Mouse (Mus musculus): Measurements from ENCODE around the gene Cacna1a.

The Cacna1a gene

DNA sequence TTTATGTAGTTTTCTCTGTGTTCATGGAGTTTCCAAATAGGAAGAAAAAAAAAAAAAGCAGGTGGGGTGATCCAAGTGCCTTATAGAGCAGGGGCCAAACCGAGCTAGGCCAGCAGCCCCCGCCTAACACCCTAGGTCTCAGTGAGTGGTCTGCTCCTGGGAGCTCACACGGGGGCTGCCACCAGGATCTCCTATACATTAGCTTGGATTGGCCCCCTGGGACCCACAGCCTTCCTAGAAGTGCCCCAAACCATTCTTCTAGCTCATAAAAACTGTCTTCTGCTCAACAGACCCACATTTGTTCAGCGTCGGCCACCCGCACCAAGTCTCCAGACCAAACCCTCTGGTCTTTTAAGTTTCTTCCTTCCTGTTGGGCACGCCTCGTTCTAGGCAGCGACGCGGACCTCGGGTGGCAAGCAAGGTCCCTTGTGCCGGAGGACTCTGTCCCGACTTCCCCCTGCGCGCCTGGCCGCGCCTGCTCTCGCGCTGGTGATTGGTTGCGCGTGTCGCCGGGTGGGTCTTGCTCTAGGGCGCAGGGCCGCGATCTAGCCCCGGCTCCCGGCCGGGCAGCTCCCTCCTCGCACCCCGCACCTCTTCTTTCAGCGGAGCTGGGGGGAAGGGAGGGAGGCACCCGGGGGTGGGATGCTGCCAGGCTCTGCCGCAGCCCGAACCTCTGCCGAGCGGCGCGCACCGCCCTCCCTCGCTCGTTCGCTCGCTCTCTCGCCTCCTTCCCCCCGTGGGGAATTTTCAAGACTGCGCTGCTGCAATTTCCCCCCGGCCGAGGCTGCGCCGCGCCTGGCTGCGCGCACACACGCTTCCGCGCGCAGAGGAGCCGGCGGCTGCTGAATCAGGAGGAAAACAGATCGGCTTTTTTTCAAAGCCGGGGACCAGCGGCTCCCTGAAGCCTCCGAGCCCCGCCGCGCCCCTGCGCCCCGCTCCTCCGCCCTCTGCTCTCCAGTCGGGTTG lies 25.9 kb downstream of the Cacna1a start:
- no peak for DNase-seq (ENCODE audit: low spot score in 2 of 2)

- DNase-seq (ENCODE audit: low spot score in 2 of 2): no peak
Measured at GRCm38 (mm10) chr8:84414918-84415317, 26.7 kb downstream of the Cacna1a start.

DNA sequence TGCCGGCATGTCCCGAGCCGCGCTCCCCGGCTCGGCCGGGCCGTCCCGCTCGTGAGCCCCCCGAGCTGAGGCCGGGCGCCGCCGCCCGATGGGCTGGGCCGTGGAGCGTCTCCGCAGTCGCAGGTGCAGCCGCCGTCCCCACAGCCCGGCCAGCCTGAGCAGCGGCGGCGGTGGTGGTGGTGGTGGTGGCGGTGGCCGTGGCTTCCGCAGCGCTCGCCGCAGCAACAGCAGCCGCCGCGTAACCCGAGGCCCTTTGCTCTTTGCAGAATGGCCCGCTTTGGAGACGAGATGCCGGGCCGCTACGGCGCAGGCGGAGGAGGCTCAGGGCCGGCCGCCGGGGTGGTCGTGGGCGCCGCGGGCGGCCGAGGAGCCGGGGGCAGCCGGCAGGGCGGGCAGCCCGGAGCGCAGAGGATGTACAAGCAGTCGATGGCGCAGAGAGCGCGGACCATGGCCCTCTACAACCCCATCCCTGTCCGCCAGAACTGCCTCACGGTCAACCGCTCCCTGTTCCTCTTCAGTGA lies 27.2 kb downstream of the Cacna1a start:
- no peak for DNase-seq (ENCODE audit: low spot score in 2 of 2)

GRCm38 (mm10) chr8:84416041-84416440 lies 27.8 kb downstream of the Cacna1a start:
- no peak for DNase-seq (ENCODE audit: low spot score in 2 of 2)

DNA sequence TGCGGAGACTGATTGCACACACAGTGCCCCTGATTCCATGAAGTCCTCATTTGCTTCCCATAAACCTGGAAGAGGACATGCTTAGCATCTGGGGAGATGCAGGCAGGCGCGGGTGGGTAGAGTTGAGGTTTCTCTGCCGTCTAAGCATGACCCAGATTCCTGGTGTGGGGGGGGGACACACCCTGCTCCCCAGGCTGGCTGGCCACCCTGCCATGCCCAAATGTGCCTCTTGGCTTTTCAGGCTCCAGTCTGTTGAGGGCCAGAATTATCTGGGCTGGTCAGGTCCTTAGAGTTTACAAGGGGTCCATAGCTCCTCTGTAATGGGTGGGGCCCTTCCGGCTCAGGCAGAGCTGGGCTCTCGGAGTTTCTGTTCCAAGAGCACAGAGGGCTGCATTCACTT lies 28.7 kb downstream of the Cacna1a start:
- no peak for DNase-seq (ENCODE audit: low spot score in 2 of 2)

DNA sequence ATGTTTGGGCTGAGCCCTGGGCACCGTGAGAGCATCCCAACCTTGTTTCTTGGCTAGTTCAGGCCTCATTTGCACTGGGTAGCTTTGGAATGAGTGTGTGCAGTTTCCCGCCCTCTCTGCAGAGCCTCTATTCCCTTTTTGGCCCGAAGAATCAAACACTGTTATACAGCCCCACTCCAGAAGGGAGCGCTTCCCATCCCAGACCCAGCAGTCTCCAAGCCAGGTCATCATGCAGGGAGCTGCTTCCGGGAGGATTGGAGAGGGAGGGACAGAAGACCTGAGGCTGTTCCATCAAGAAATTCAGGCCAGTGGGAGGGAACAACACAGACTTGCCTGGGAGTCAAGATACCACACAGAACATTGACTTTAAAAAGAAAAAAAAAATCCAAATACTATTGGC lies 29.6 kb downstream of the Cacna1a start:
- no peak for DNase-seq (ENCODE audit: low spot score in 2 of 2)

- DNase-seq (ENCODE audit: low spot score in 2 of 2): no peak
Measured at GRCm38 (mm10) chr8:84424426-84424825, 36.2 kb downstream of the Cacna1a start.

DNA sequence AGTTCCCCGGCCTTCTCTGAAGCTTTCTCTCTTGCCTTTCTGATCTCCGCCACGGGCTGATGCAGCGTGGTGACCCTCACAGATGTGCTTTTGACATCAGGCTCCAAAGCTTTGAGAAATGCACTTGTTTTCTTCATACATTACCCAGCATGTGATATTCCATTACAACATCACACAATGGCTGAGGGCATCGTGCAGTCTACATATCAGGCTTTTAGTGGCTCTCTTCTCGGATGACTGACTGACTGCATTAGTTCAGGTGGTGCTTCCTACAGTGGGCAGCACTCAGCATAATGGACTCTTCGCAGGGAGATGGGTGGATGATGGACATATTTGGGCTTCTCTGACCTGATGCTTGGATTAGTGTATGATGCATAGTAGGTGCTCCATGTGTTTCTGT lies 37.8 kb downstream of the Cacna1a start:
- no peak for DNase-seq (ENCODE audit: low spot score in 2 of 2)

DNA sequence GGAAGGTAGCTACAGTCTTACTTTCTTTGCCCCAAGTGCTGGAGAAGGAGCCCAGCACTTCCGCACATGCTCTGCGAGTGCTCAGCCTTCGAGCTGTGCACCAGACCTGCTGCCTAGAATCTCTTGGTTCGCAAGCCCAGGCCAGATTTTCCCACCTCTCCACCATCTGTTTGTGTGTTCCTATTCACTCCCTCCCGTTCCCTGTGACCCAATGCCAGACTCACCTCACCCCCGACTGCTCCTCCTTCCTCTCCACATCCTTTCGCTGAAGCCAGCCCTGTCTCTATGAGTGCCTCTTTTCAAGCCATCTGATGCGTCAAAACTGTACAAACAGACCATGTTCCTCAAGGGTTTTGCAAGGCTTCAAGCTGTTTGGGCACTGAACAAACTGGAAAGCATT lies 38.3 kb downstream of the Cacna1a start:
- DNase-seq (ENCODE audit: low spot score in 2 of 2): no peak

DNA sequence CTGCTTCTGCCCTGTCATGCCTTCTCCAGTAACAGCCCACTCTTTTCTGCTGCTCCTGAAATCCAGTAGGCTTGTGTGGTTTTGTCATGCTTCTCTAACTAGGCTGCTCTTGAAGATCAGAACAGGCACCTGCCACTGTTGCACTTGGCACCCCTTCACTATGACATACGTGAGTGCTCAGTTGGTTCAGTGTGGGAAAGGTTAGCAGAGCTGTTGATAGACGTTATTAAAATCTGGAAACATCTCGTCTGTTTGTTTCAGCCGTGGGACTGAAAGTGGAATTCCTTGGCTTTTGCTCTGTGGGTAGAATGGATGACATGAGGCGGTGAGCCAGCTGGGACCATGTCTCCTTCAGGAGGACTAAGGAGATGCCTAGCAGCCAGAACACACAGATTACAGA lies 39.8 kb downstream of the Cacna1a start:
- DNase-seq (ENCODE audit: low spot score in 2 of 2): no peak

DNA sequence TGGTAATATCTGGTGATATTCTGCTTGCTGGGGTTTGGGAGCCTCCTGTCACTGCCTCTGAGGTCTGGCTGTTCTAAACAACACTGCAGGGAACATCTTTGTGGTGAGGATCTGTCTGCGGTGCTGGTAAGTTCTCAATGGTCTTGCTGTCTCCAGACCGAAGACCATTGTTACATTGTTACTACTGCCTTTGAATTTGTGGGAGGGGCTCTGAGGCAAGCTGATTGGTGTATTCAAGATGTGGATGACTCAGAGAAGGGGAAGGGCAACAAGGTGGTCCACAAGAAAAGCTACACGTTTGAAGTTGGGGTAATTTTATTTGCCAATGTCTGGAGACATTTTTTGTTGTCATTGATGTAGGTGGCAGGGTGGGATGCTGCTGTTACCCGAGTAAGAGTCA lies 40.8 kb downstream of the Cacna1a start:
- DNase-seq (ENCODE audit: low spot score in 2 of 2): no peak

DNA sequence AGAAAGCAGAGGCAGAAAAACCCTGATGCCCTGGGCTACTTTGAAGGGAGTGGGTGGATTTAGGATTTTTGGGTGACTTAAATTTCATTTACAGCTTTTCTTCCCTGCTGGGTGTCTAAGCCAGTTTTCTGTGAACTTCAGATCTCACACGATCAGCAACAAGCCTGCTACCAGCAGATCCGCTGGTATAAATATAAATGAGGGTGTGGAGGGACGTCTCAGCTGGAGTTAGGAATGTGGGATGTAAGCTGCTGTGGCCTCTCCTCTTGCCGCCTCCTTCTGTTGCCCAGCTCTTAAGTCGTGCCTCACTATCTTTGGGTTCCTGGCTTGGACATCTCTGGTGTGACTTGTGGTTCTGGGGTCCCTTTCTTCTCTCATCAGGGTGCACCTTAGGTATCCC lies 41.3 kb downstream of the Cacna1a start:
- DNase-seq (ENCODE audit: low spot score in 2 of 2): no peak

GRCm38 (mm10) chr8:84435370-84435769 lies 47.1 kb downstream of the Cacna1a start:
- DNase-seq (ENCODE audit: low spot score in 2 of 2): no peak

- DNase-seq (ENCODE audit: low spot score in 2 of 2): no peak
Measured at GRCm38 (mm10) chr8:84439813-84440212, 51.6 kb downstream of the Cacna1a start.

- DNase-seq (ENCODE audit: low spot score in 2 of 2): no peak
Measured at GRCm38 (mm10) chr8:84442043-84442442, 53.8 kb downstream of the Cacna1a start.

GRCm38 (mm10) chr8:84446571-84446991 lies 58.3 kb downstream of the Cacna1a start:
- no peak for DNase-seq (ENCODE audit: low spot score in 2 of 2)

DNA sequence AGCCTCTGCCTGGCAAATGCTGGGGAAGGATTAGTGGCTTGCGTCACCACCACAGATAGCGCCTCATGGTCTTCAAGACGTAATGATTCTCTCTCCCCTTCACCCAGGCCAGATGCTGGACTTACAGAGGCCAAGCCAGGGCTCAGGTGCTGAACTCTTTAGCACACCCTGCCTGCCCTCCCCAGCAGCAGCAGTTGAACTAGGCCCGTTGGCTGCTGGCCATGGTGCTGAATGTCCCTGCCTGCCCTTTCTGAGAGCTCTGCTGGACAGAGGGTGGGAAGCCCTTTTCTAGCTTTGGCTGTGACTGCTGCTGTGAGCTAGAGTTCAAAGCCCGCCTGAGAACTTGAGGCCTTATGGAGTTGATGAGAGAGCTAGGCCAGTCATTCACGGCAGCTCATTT lies 66.3 kb downstream of the Cacna1a start:
- DNase-seq (ENCODE audit: low spot score in 2 of 2): no peak

GRCm38 (mm10) chr8:84458853-84459252 lies 70.6 kb downstream of the Cacna1a start:
- no peak for DNase-seq (ENCODE audit: low spot score in 2 of 2)

DNA sequence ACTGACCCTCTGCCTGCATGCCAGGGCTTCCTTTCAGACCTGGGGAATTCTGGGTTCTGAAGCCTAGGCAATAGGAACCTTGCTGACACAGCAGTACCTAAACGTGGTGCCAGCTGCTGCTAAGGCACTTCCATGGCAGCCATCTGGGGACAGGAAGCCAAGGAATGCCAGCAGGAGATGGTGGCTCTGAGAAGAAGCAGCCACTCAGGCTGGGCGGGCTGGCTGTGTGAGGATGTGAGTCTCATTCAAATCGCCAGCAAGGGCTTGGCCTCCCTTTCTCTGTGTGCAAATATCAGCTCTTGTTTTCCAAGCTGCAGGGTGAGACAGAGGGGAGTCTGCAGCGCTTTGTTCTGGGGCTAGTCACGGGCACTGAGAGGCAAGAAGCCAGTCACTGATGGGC lies 71.0 kb downstream of the Cacna1a start:
- no peak for DNase-seq (ENCODE audit: low spot score in 2 of 2)

DNA sequence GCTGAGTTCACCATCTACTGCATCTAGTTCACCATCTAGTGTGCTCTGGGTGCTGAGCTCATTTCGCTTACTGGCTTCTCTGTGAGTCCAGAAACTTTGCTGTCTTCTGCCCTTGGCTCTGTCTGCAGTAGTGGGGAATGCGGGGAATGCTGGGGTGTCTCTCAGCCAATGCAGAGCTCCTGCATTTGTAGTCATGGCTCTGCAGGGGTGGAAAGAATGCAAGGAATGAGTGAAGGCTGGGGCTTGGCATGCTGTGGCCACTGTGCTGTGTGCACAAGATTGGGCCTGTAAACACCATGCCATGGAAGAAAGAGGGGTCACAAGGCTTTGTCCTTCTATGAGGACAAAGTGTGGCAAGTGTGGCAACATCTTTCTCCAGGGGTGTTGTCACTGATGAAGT lies 72.5 kb downstream of the Cacna1a start:
- DNase-seq (ENCODE audit: low spot score in 2 of 2): no peak

GRCm38 (mm10) chr8:84466932-84467331 lies 78.7 kb downstream of the Cacna1a start:
- no peak for DNase-seq (ENCODE audit: low spot score in 2 of 2)

DNA sequence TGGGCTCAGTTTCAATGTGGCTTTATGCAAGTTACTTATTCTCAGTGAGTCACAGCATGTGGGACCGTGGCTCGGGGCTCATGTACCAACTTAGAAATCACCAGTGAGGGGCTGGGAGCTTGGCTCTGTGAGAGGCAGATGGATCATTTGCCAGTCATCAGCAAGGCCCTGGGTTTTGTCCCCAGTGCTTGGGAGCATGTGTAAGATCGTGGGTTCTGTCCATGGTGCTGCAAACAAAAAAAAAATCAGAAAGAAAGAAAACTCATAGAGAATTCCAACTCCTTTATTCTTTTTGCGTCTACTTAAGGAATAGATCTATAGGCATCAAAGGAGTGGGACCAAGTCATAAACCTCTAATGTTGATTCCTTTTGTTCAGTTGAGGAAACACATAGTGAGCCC lies 80.8 kb downstream of the Cacna1a start:
- DNase-seq (ENCODE audit: low spot score in 2 of 2): no peak

DNA sequence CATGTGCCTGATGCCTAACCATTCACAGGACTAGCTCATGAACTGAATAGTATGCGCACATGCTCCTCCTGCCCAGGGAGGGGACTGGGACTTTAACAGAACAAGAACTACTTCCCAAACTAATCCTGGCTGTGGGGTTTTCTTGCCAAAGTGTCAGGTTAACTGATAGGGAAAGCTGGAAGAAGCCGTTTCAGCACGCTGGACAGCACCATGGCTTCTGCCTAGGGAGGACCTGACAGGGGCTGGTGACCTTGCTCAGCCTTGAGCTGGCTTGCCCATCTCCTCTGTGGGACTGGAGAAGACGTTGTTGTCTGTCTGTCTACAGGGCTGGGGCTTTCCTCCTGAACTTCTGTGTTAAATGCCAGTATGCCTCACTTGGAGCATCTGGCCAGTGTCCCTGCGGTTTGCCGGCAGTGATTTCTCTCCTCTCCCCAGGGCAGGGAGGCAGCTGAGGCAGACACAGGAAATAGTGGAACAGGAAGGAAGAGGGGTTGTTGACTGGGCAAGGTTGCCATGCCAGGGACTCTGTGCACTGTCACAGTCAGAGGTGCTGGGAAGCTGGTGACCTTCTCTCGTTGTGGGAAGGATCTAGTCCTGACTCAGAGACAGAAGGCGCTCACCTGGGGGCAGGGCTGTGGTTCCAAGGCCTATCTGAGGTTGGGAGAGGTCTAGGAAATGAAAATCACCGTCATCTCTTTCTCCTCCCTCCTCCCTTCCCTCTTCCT lies 83.2 kb downstream of the Cacna1a start:
- DNase-seq (ENCODE audit: low spot score in 2 of 2): no peak

Data from spleen, postnatal 36 days (tissue).